Mouse (Mus musculus) MEL (cell line): ENCODE measurements around the gene Armh4. TPM values are rescaled to one million over a fixed set of nuclear protein-coding genes. Genes with fewer than 3 reads are reported as not detected.
A peak's percentile ranks its signal among the peaks of the same experiment; 100 is the strongest.

ENCODE experiments used
- DNase-seq: peaks from one replicate; pipeline ENCODE4 v3.0.0; 2011; ENCODE audit warnings: low read depth, low spot score
- H3K27ac ChIP-seq: 2 replicates; pipeline ENCODE4 v1.5.1; 2012; ENCODE audit warnings: low read depth, mild to moderate bottlenecking, control low read depth, low read length, moderate library complexity; ENCODE audit not compliant: control insufficient read depth
- H3K27me3 ChIP-seq, 2 experiments: fragments of 150-350 bp in 1 of 2; sonication (generic) in 1 of 2; 2 replicates each; pipeline ENCODE4 v1.6.1; 2012; ENCODE audit warnings: low read length in 2 of 2, mild to moderate bottlenecking in 2 of 2, improper control_type of control experiment in 1 of 2, moderate library complexity in 1 of 2; ENCODE audit not compliant: insufficient read depth in 2 of 2, control insufficient read depth in 1 of 2
- H3K36me3 ChIP-seq, 2 experiments: 2 replicates each; pipeline ENCODE4 v1.6.1; 2012 to 2014; ENCODE audit warnings: low read length in 2 of 2, improper control_type of control experiment in 1 of 2, inconsistent platforms in 1 of 2, mild to moderate bottlenecking in 1 of 2; ENCODE audit not compliant: insufficient read depth in 2 of 2, control insufficient read depth in 1 of 2
- H3K4me1 ChIP-seq, 2 experiments: fragments of 150-350 bp in 1 of 2; sonication (generic) in 1 of 2; 2 replicates each; pipeline ENCODE4 v1.6.1; 2012; ENCODE audit warnings: low read length in 2 of 2, improper control_type of control experiment in 1 of 2, mild to moderate bottlenecking in 1 of 2; ENCODE audit not compliant: insufficient read depth in 2 of 2, control insufficient read depth in 1 of 2
- H3K4me3 ChIP-seq, 2 experiments: fragments of 150-350 bp in 1 of 2; sonication (generic) in 1 of 2; 2 replicates each; pipeline ENCODE4 v1.5.1; 2012; ENCODE audit warnings: low read depth in 2 of 2, low read length in 2 of 2, mild to moderate bottlenecking in 2 of 2, moderate library complexity in 2 of 2, control low read depth in 1 of 2, improper control_type of control experiment in 1 of 2; ENCODE audit not compliant: control insufficient read depth in 1 of 2, insufficient read depth in 1 of 2
- H3K79me2 ChIP-seq: 2 replicates; pipeline ENCODE4 v1.6.1; 2012; ENCODE audit warnings: mild to moderate bottlenecking, low read length, moderate library complexity; ENCODE audit not compliant: control insufficient read depth, poor library complexity, insufficient read depth
- H3K9ac ChIP-seq: 2 replicates; pipeline ENCODE4 v1.6.1; 2012; ENCODE audit warnings: low read depth, mild to moderate bottlenecking, control low read depth, low read length, moderate library complexity; ENCODE audit not compliant: control insufficient read depth, poor library complexity, severe bottlenecking
- H3K9me3 ChIP-seq: fragments of 150-350 bp; sonication (generic); replicated peaks from 2 replicates; pipeline ENCODE4 v1.6.1; 2012; ENCODE audit warnings: mild to moderate bottlenecking, low read length, improper control_type of control experiment, moderate library complexity; ENCODE audit not compliant: insufficient read depth
- BHLHE40 ChIP-seq: IDR thresholded peaks from 2 replicates; pipeline ENCODE4 v1.6.1; 2012; ENCODE audit warnings: low read depth, mild to moderate bottlenecking, inconsistent platforms, low read length, improper control_type of control experiment, borderline replicate concordance
- CHD1 ChIP-seq: IDR thresholded peaks from 2 replicates; pipeline ENCODE4 v1.6.1; 2012; ENCODE audit warnings: low read depth, mild to moderate bottlenecking, inconsistent platforms, low read length, improper control_type of control experiment
- CHD2 ChIP-seq: IDR thresholded peaks from 2 replicates; pipeline ENCODE4 v1.6.1; 2011; ENCODE audit warnings: low read length, improper control_type of control experiment
- CTCF ChIP-seq, 3 experiments: IDR thresholded peaks in 2 of 3; conservative IDR thresholded peaks in 1 of 3; 2 replicates each; pipeline ENCODE4 v1.5.1; 2011 to 2012; ENCODE audit warnings: low read length in 3 of 3, low read depth in 2 of 3, mild to moderate bottlenecking in 2 of 3, improper control_type of control experiment in 1 of 3, inconsistent platforms in 1 of 3, mixed read lengths in 1 of 3, moderate library complexity in 1 of 3; ENCODE audit not compliant: control insufficient read depth in 1 of 3, insufficient read depth in 1 of 3, poor library complexity in 1 of 3, severe bottlenecking in 1 of 3
- ELF1 ChIP-seq: IDR thresholded peaks from 2 replicates; pipeline ENCODE4 v1.6.1; 2014; ENCODE audit warnings: low read depth, mild to moderate bottlenecking, inconsistent platforms, low read length, improper control_type of control experiment, moderate library complexity
- EP300 ChIP-seq, 2 experiments: IDR thresholded peaks; 2 replicates each; pipeline ENCODE4 v1.6.1; 2011; ENCODE audit warnings: improper control_type of control experiment in 2 of 2, low read length in 2 of 2, low read depth in 1 of 2, mild to moderate bottlenecking in 1 of 2
- GABPA ChIP-seq: IDR thresholded peaks from 2 replicates; pipeline ENCODE4 v1.6.1; 2012; ENCODE audit warnings: low read depth, mild to moderate bottlenecking, inconsistent platforms, low read length, improper control_type of control experiment, moderate library complexity
- GATA1 ChIP-seq: IDR thresholded peaks from 2 replicates; pipeline ENCODE4 v1.6.1; 2011; ENCODE audit warnings: low read depth, low read length, improper control_type of control experiment
- HCFC1 ChIP-seq: IDR thresholded peaks from 2 replicates; pipeline ENCODE4 v1.6.1; 2012; ENCODE audit warnings: low read depth, mild to moderate bottlenecking, inconsistent platforms, low read length, improper control_type of control experiment, moderate library complexity
- KAT2A ChIP-seq: conservative IDR thresholded peaks from 2 replicates; pipeline ENCODE4 v1.6.1; 2012; ENCODE audit warnings: low read depth, low read length, improper control_type of control experiment, inconsistent platforms
- MAFK ChIP-seq: IDR thresholded peaks from 2 replicates; pipeline ENCODE4 v1.6.1; 2011; ENCODE audit warnings: low read depth, mild to moderate bottlenecking, low read length, improper control_type of control experiment, borderline replicate concordance
- MAZ ChIP-seq: IDR thresholded peaks from 2 replicates; pipeline ENCODE4 v1.6.1; 2012; ENCODE audit warnings: low read depth, mild to moderate bottlenecking, inconsistent platforms, low read length, improper control_type of control experiment
- MEF2A ChIP-seq: IDR thresholded peaks from 2 replicates; pipeline ENCODE4 v1.6.1; 2014; ENCODE audit warnings: low read depth, mild to moderate bottlenecking, inconsistent platforms, low read length, improper control_type of control experiment; ENCODE audit not compliant: poor library complexity, insufficient replicate concordance, severe bottlenecking; ENCODE audit errors: extremely low read depth
- MXI1 ChIP-seq: IDR thresholded peaks from 2 replicates; pipeline ENCODE4 v1.6.1; 2011; ENCODE audit warnings: mild to moderate bottlenecking, low read depth, low read length, improper control_type of control experiment
- MYB ChIP-seq: IDR thresholded peaks from 2 replicates; pipeline ENCODE4 v1.6.1; 2011; ENCODE audit warnings: mild to moderate bottlenecking, low read depth, low read length, improper control_type of control experiment
- NELFE ChIP-seq: IDR thresholded peaks from 2 replicates; pipeline ENCODE4 v1.6.1; 2011; ENCODE audit warnings: low read depth, low read length, improper control_type of control experiment
- NRF1 ChIP-seq: IDR thresholded peaks from 2 replicates; pipeline ENCODE4 v1.6.1; 2014; ENCODE audit warnings: low read depth, mild to moderate bottlenecking, inconsistent platforms, low read length, improper control_type of control experiment, moderate library complexity; ENCODE audit not compliant: poor library complexity, insufficient read depth, severe bottlenecking
- POLR2A ChIP-seq, 2 experiments: IDR thresholded peaks; 2 replicates each; pipeline ENCODE4 v1.6.1; 2011 to 2012; ENCODE audit warnings: low read length in 2 of 2, mild to moderate bottlenecking in 2 of 2, control low read depth in 1 of 2, improper control_type of control experiment in 1 of 2, low read depth in 1 of 2, moderate library complexity in 1 of 2; ENCODE audit not compliant: control insufficient read depth in 1 of 2, insufficient read depth in 1 of 2, poor library complexity in 1 of 2
- POLR2AphosphoS2 ChIP-seq: IDR thresholded peaks from 2 replicates; pipeline ENCODE4 v1.6.1; 2011; ENCODE audit warnings: low read length, improper control_type of control experiment
- POLR2AphosphoS5 ChIP-seq: IDR thresholded peaks from 2 replicates; pipeline ENCODE4 v1.6.1; 2012; ENCODE audit warnings: low read depth, borderline replicate concordance, mild to moderate bottlenecking, inconsistent platforms, low read length, moderate library complexity, mixed read lengths
- RAD21 ChIP-seq: IDR thresholded peaks from 2 replicates; pipeline ENCODE4 v1.6.1; 2011; ENCODE audit warnings: mild to moderate bottlenecking, low read depth, low read length, improper control_type of control experiment
- RCOR1 ChIP-seq: IDR thresholded peaks from 2 replicates; pipeline ENCODE4 v1.6.1; 2012; ENCODE audit warnings: low read depth, mild to moderate bottlenecking, inconsistent platforms, low read length, improper control_type of control experiment
- SIN3A ChIP-seq: IDR thresholded peaks from 2 replicates; pipeline ENCODE4 v1.6.1; 2012; ENCODE audit warnings: low read length, improper control_type of control experiment, inconsistent platforms
- SMC3 ChIP-seq: IDR thresholded peaks from 2 replicates; pipeline ENCODE4 v1.6.1; 2011; ENCODE audit warnings: low read depth, low read length, improper control_type of control experiment
- TAL1 ChIP-seq: IDR thresholded peaks from 2 replicates; pipeline ENCODE4 v1.6.1; 2012; ENCODE audit warnings: mild to moderate bottlenecking, inconsistent platforms, low read length, moderate library complexity, mixed read lengths
- TBP ChIP-seq: IDR thresholded peaks from 2 replicates; pipeline ENCODE4 v1.8.0; 2011; ENCODE audit warnings: low read depth, low read length, improper control_type of control experiment
- TCF12 ChIP-seq: IDR thresholded peaks from 2 replicates; pipeline ENCODE4 v1.6.1; 2014; ENCODE audit warnings: low read depth, mild to moderate bottlenecking, inconsistent platforms, low read length, improper control_type of control experiment, moderate library complexity
- UBTF ChIP-seq: IDR thresholded peaks from 2 replicates; pipeline ENCODE4 v1.6.1; 2012; ENCODE audit warnings: low read depth, mild to moderate bottlenecking, inconsistent platforms, low read length, improper control_type of control experiment, moderate library complexity, borderline replicate concordance; ENCODE audit not compliant: insufficient read depth
- USF1 ChIP-seq: IDR thresholded peaks from 2 replicates; pipeline ENCODE4 v1.6.1; 2014; ENCODE audit warnings: low read depth, mild to moderate bottlenecking, inconsistent platforms, low read length, improper control_type of control experiment, moderate library complexity
- USF2 ChIP-seq, 2 experiments: IDR thresholded peaks; 2 replicates each; pipeline ENCODE4 v1.6.1; 2011 to 2012; ENCODE audit warnings: improper control_type of control experiment in 2 of 2, low read length in 2 of 2, borderline replicate concordance in 1 of 2, inconsistent platforms in 1 of 2, low read depth in 1 of 2, mild to moderate bottlenecking in 1 of 2; ENCODE audit not compliant: insufficient read depth in 1 of 2
- ZMIZ1 ChIP-seq: IDR thresholded peaks from 2 replicates; pipeline ENCODE4 v1.6.1; 2012; ENCODE audit warnings: low read depth, mild to moderate bottlenecking, inconsistent platforms, low read length, improper control_type of control experiment, moderate library complexity
- ZNF384 ChIP-seq: IDR thresholded peaks from 2 replicates; pipeline ENCODE4 v1.6.1; 2012; ENCODE audit warnings: low read depth, mild to moderate bottlenecking, inconsistent platforms, low read length, improper control_type of control experiment
- polyA plus RNA-seq, 2 experiments: library from polyadenylated mRNA; stranded (reverse) in 1 of 2; unstranded in 1 of 2; fragments of >175 nt in 1 of 2; fragments of >200 nt in 1 of 2; gene quantifications; 2 replicates each; pipeline versions ENCODE4 v1.2.1 to v1.2.4; 2012; ENCODE audit warnings: low replicate concordance in 2 of 2, low read depth in 1 of 2; ENCODE audit not compliant: insufficient read length in 2 of 2, insufficient read depth in 1 of 2, missing spikeins in 1 of 2
- total RNA-seq: library from RNA; depleted of rRNA; stranded (reverse); fragments of 300-350 nt; gene quantifications from 2 replicates; pipeline ENCODE4 v1.2.3, GENCODE M21; 2012

Gene Armh4
- total and polyA plus RNA-seq, 3 experiments: not detected

GRCm38 (mm10) chr14:49733950-49734349, 49.2 kb downstream of the Armh4 start:
- H3K36me3 ChIP-seq: no peaks in the 10 kb centered on the region
- no peaks in the 10 kb centered on the region for H3K9me3 ChIP-seq
- TF ChIP-seq HCFC1: no peak
- TF ChIP-seq ZNF384: no peak
- no peak; the same call in 1 of the 2 replicates for TF ChIP-seq RAD21
- no peak for TF ChIP-seq NRF1
- TF ChIP-seq CHD2: no peak
- no peak for TF ChIP-seq POLR2AphosphoS2
- TF ChIP-seq ELF1: no peak
- TF ChIP-seq GATA1: no peak
- no peak for TF ChIP-seq EP300 (IDR thresholded peaks at IDR 0.05; ENCODE audit: low read depth in 1 of 2, low read length in 2 of 2)
- TF ChIP-seq TAL1: no peak
- TF ChIP-seq POLR2A (IDR thresholded peaks at IDR 0.05; ENCODE audit: control insufficient read depth in 1 of 2, insufficient read depth in 1 of 2, low read depth in 1 of 2, low read length in 2 of 2, poor library complexity in 1 of 2): no peak
- TF ChIP-seq USF2 (IDR thresholded peaks at IDR 0.05; ENCODE audit: borderline replicate concordance in 1 of 2, insufficient read depth in 1 of 2, low read depth in 1 of 2, low read length in 2 of 2): no peak
- no peak for TF ChIP-seq TBP
- no peak for TF ChIP-seq UBTF
- no peak for TF ChIP-seq NELFE
- no peak for TF ChIP-seq SMC3
- TF ChIP-seq GABPA: no peak
- TF ChIP-seq USF1: no peak
- TF ChIP-seq MEF2A: no peak
- no peaks in the 10 kb centered on the region for H3K79me2 ChIP-seq
- no peak overlapping the region for H3K9ac ChIP-seq
- H3K4me3 ChIP-seq: no peak overlapping the region
- H3K4me1 ChIP-seq: no peaks in the 10 kb centered on the region
- no peaks in the 10 kb centered on the region for H3K27me3 ChIP-seq
- H3K27ac ChIP-seq: no peak overlapping the region
- DNase-seq: peak; percentile 1

DNA sequence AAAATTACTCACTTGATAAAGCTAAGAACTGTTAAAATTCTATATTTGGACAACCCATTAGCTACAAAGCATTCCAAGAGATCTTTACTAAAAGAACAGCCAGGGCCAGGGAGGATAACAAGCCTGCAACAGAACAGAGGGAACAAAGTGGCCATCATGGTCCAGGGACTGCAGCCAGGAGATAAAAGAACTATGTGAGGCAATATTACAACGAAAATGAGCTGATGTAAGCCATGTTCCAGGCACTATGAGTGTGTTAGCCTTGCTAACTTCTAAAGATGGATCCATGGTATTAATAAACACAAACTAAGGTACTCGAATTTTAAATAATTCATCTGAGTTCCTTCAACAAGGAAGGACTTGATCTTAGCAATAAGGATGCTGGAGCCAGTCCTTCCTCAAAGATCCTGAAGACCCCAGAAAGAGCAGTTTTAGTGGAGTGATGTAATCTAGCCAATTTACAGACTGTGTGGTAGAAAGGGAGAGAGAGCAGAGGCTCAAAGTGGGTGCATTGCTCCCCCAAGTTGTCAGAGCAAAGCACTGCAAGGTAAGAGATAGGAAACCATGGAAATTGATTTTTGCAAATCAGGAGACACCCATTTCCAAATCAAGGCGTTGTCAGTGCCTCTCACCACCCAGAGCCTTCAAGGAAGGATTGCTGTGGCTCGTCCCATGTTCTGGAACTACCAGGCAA, 59.7 kb downstream of the Armh4 start:
- H3K9me3 ChIP-seq: no peaks in the 10 kb centered on the region
- H3K27me3 ChIP-seq: no peaks in the 10 kb centered on the region
- H3K4me1 ChIP-seq: no peaks in the 10 kb centered on the region
- no peak overlapping the region for H3K9ac ChIP-seq
- DNase-seq: no peak
- H3K36me3 ChIP-seq: no peaks in the 10 kb centered on the region
- no peak overlapping the region for H3K4me3 ChIP-seq
- no peaks in the 10 kb centered on the region for H3K79me2 ChIP-seq
- H3K27ac ChIP-seq: no peak overlapping the region
- TF ChIP-seq MAZ: no peak
- TF ChIP-seq MEF2A: no peak
- no peak for TF ChIP-seq MYB
- no peak for TF ChIP-seq RCOR1
- no peak for TF ChIP-seq CTCF (IDR thresholded peaks at IDR 0.05 in 2 of 3, conservative IDR thresholded peaks at IDR 0.05 in 1 of 3; ENCODE audit: control insufficient read depth in 1 of 3, insufficient read depth in 1 of 3, low read depth in 2 of 3, low read length in 3 of 3, poor library complexity in 1 of 3, severe bottlenecking in 1 of 3)
- no peak for TF ChIP-seq SIN3A
- no peak for TF ChIP-seq UBTF
- no peak for TF ChIP-seq MXI1
- no peak for TF ChIP-seq MAFK
- TF ChIP-seq CHD1: no peak
- no peak for TF ChIP-seq TCF12
- no peak for TF ChIP-seq KAT2A
- TF ChIP-seq GATA1: no peak
- no peak for TF ChIP-seq CHD2
- TF ChIP-seq POLR2AphosphoS5: no peak
- no peak for TF ChIP-seq ZMIZ1
- no peak for TF ChIP-seq USF1
- TF ChIP-seq BHLHE40: no peak
